Mouse (Mus musculus) liver, postnatal 0 days (tissue): ENCODE measurements at regions not wholly inside any gene's neighbourhood (a gene's known extent, or its start where the extent isn't known, plus 50 kb on each side); places are given as distances from the start of the nearest gene placed in this dataset.
"Not testable (repeated sequence)": the region's sequence is repeated elsewhere in the genome, so short reads cannot be mapped to it uniquely, and the experiment has no call there.

ENCODE experiments used
- ATAC-seq: fragments of 200-750 bp; cut with Nextera tagmentation; 2 replicates; pipeline ENCODE4 v1.8.0; 2017; ENCODE audit warnings: mild to moderate bottlenecking, moderate library complexity
- DNase-seq: peaks from one replicate; pipeline ENCODE4 v3.0.0-alpha.2; 2016
- H3K27ac ChIP-seq: fragments of 300-500 bp; sonication (generic); 2 replicates; pipeline ENCODE4 v1.5.1; 2014; ENCODE audit warnings: antibody characterized with exemption, moderate library complexity, mild to moderate bottlenecking, low read depth
- H3K27me3 ChIP-seq: fragments of 300-500 bp; sonication (generic); 2 replicates; pipeline ENCODE4 v1.6.1; 2014; ENCODE audit warnings: low read length, control low read depth, mixed read lengths; ENCODE audit not compliant: insufficient read depth
- H3K36me3 ChIP-seq: fragments of 300-500 bp; sonication (generic); replicated peaks from 2 replicates; pipeline ENCODE4 v1.6.1; 2014; ENCODE audit warnings: mild to moderate bottlenecking, control low read depth, low read length, moderate library complexity, mixed read lengths; ENCODE audit not compliant: insufficient read depth
- H3K4me1 ChIP-seq: fragments of 300-500 bp; sonication (generic); 2 replicates; pipeline ENCODE4 v1.6.1; 2014; ENCODE audit warnings: antibody characterized with exemption, mild to moderate bottlenecking, control low read depth; ENCODE audit not compliant: insufficient read depth
- H3K4me2 ChIP-seq: fragments of 300-500 bp; sonication (generic); 2 replicates; pipeline ENCODE4 v1.6.1; 2014; ENCODE audit warnings: low read depth, mild to moderate bottlenecking, low read length, moderate library complexity, mixed read lengths
- H3K4me3 ChIP-seq: fragments of 300-500 bp; sonication (generic); 2 replicates; pipeline ENCODE4 v1.5.1; 2014; ENCODE audit warnings: low read depth, low read length
- H3K9ac ChIP-seq: fragments of 300-500 bp; sonication (generic); replicated peaks from 2 replicates; pipeline ENCODE4 v1.6.1; 2014; ENCODE audit warnings: mild to moderate bottlenecking, moderate library complexity
- H3K9me3 ChIP-seq: fragments of 300-500 bp; sonication (generic); 2 replicates; pipeline ENCODE4 v1.6.1; 2016; ENCODE audit warnings: mild to moderate bottlenecking, control low read depth, low read length, mixed read lengths
- CTCF ChIP-seq: sonication (generic); IDR thresholded peaks from 2 replicates; pipeline ENCODE4 v1.5.1; 2016; ENCODE audit warnings: antibody characterized with exemption, low read depth
- EP300 ChIP-seq: IDR thresholded peaks from 2 replicates; pipeline ENCODE4 v1.6.1; 2016; ENCODE audit warnings: antibody characterized with exemption, low read depth, mild to moderate bottlenecking
- WGBS: fragments of 180-500 bp; shearing (Covaris S2); extraction: QIAGEN DNeasy Blood & Tissue Kit; methylation state at CpG from one replicate; pipeline ENCODE4 v1.1.7; 2014; ENCODE audit not compliant: insufficient replicate concordance; 5-methylcytosine and 5-hydroxymethylcytosine counted together

DNA sequence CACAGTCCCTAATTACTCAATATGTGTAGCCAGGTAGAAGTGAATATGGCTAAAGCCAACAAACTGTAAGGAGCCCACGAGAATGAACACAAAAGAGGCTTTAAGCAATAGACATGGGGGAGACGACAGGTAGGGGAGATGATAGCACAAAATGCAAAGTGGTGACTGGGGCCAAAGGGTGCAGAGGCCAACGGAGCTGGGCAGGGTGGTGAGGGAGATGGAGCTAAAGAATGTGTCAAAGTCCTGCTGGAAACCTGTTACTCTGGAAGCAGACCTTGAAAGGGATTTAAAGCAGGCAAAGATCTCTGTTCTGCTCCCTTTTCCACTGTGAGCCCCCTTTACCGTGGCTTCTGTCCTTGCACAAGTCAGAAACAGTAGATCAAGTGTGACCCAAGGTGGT, 152.2 kb upstream of the Ddhd1 start:
- 50% methylated on average over 4 of the region's 4 CpGs for WGBS
- no peak for DNase-seq
- no peak for ATAC-seq
- H3K36me3 ChIP-seq: no peaks in the 10 kb centered on the region
- no peaks in the 10 kb centered on the region for H3K9me3 ChIP-seq
- H3K4me2 ChIP-seq: no peak overlapping the region
- H3K4me1 ChIP-seq: no peaks in the 10 kb centered on the region
- H3K27ac ChIP-seq: no peak overlapping the region
- no peak overlapping the region for H3K9ac ChIP-seq
- no peak overlapping the region for H3K4me3 ChIP-seq
- no peaks in the 10 kb centered on the region for H3K27me3 ChIP-seq
- TF ChIP-seq CTCF (no peak), EP300 (no peak)

DNA sequence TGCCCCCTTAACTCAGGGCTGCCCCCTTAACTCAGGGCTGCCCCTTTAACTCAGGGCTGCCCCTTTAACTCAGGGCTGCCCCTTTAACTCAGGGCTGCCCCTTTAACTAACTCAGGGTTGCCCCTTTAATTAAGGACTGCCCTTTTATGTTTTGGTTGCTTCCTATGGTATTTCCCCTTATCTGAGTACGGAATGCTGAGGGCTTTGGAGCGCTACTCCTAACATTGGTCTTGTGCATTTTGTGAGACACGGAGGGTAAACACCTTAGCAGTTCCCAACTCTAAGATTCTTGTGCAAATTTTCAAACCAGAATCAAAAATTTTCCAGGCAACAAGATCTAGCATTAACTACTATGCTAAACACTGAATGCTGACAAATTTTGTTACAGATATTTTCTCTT, 152.7 kb upstream of the Ddhd1 start:
- ATAC-seq: no peak
- Histone ChIP-seq H3K4me1 (no peaks in the 10 kb centered on the region), H3K9me3 (no peaks in the 10 kb centered on the region)

GRCm38 (mm10) chr14:45815598-45815997, 157.7 kb upstream of the Ddhd1 start:
- ATAC-seq: no peak
- DNase-seq: no peak

More for the DNA sequence above, 152.7 kb upstream of the Ddhd1 start:
- TF ChIP-seq EP300: no peak
- TF ChIP-seq CTCF: no peak
- no peaks in the 10 kb centered on the region for H3K36me3 ChIP-seq
- H3K4me3 ChIP-seq: no peak overlapping the region
- no peak overlapping the region for H3K9ac ChIP-seq
- no peak overlapping the region for H3K4me2 ChIP-seq
- no peak for DNase-seq
- WGBS: 56% methylated on average over 3 of the region's 3 CpGs
- no peak overlapping the region for H3K27ac ChIP-seq
- H3K27me3 ChIP-seq: no peaks in the 10 kb centered on the region

DNA sequence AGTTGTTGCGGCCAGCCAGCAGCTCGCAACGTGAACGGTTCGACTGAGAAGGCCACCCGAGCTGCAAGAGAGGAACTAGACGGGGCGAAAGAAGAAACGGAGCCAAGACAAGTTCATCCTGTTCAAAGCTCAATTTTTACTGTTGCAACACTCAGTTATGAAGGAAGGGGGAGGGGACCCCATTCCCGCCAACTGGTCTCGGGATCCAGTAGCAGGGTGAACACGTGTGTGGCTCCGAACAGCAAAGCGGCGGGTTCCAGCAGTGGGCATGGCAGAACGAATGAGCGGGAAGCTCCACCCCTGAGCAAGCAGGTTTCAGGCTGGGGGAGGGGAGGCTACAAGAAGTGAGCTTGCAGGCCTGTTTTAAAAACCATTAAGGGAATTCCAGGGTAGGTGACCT, 158.7 kb upstream of the Ddhd1 start:
- not testable (repeated sequence) for H3K27me3 ChIP-seq, H3K9me3 ChIP-seq, H3K4me1 ChIP-seq, ATAC-seq, H3K9ac ChIP-seq, H3K4me3 ChIP-seq, H3K4me2 ChIP-seq, H3K36me3 ChIP-seq, DNase-seq, H3K27ac ChIP-seq
- 82% methylated on average over 17 of the region's 17 CpGs for WGBS

More at GRCm38 (mm10) chr14:45815598-45815997, 157.7 kb upstream of the Ddhd1 start:
- Histone ChIP-seq H3K4me1 (no peaks in the 10 kb centered on the region), H3K4me3 (no peak overlapping the region), H3K36me3 (no peaks in the 10 kb centered on the region), H3K4me2 (no peak overlapping the region), H3K9me3 (no peaks in the 10 kb centered on the region), H3K9ac (no peak overlapping the region), H3K27me3 (no peaks in the 10 kb centered on the region), H3K27ac (no peak overlapping the region)
- TF ChIP-seq CTCF: no peak
- TF ChIP-seq EP300: no peak
- 87% methylated on average over 2 of the region's 2 CpGs for WGBS

DNA sequence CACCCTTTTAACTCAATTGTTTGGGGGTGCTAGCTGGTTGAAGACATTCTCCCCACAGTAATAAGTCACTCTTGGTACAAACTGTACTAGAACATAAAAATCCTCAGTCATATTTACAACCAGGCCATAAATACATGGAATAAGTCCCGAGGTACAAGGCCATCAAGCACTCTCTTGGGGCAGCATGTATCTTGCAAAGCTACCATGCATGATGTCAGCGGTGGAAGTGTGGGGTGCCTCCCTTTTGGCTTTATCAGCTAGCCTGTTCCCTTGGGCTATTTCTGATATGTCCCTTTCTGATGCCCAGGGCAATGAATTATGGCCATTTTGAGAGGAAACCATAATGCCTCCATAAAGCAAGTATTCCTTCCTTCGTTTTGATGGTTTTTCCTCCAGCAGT, 159.8 kb upstream of the Ddhd1 start:
- no peak for TF ChIP-seq CTCF
- no peak for TF ChIP-seq EP300
- 64% methylated on average over 3 of the region's 3 CpGs for WGBS
- Histone ChIP-seq H3K27me3 (no peaks in the 10 kb centered on the region), H3K36me3 (no peaks in the 10 kb centered on the region), H3K27ac (no peak overlapping the region), H3K9ac (no peak overlapping the region), H3K9me3 (no peaks in the 10 kb centered on the region), H3K4me2 (no peak overlapping the region), H3K4me3 (no peak overlapping the region), H3K4me1 (no peaks in the 10 kb centered on the region)
- ATAC-seq: no peak
- DNase-seq: no peak

DNA sequence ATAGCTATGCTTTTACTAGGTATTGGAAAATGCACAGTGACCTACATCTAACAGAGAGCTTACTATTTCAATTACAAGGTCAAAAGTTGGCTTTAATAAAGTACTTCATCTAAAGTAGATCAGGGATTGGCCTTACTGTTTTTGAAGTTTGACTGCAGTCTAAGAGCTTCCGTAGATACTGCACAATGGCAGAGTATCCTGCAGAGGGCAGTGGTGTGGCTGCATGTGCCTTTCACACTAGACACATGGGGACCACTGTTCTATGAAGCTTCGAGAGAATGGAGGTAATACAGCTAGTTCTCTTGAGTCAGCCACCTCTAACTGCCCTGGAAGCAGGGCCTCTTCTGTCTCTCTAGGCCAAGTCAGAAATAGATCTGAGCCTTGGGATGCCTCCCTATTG, 166.7 kb upstream of the Ddhd1 start:
- no peak for DNase-seq
- WGBS: 59% methylated on average over 2 of the region's 2 CpGs
- no peaks in the 10 kb centered on the region for H3K27me3 ChIP-seq
- TF ChIP-seq EP300: no peak
- TF ChIP-seq CTCF: no peak
- H3K27ac ChIP-seq: no peak overlapping the region
- H3K4me3 ChIP-seq: no peak overlapping the region
- H3K4me2 ChIP-seq: no peak overlapping the region
- H3K36me3 ChIP-seq: no peaks in the 10 kb centered on the region
- H3K4me1 ChIP-seq: no peaks in the 10 kb centered on the region
- ATAC-seq: no peak
- H3K9ac ChIP-seq: no peak overlapping the region
- H3K9me3 ChIP-seq: no peaks in the 10 kb centered on the region

DNA sequence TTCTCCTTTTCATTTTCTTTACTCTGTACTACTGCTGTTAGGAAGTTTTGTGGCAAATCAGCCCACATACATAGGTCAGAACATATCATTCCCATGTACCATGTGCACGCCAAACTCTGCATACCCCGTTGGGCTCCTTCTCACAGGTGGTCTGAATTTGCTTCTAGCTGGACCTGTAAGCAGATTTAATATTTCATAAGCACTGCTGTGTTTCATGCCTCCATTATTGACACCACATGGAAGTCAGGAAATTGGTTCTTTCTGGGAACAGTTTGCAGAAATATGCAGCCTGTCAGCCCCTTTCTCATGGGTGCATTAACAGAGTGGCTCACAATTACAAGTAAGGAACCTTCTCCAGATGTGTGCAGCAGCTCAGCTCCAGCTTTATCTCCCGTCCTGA, 168.1 kb upstream of the Ddhd1 start:
- no peaks in the 10 kb centered on the region for H3K27me3 ChIP-seq

More for the DNA sequence above, 168.1 kb upstream of the Ddhd1 start:
- Histone ChIP-seq H3K4me3 (no peak overlapping the region), H3K4me1 (no peaks in the 10 kb centered on the region), H3K27ac (no peak overlapping the region), H3K9ac (no peak overlapping the region), H3K36me3 (no peaks in the 10 kb centered on the region), H3K4me2 (no peak overlapping the region), H3K9me3 (no peaks in the 10 kb centered on the region)
- WGBS: 73% methylated on average over 3 of the region's 3 CpGs
- TF ChIP-seq CTCF: no peak
- ATAC-seq: no peak
- no peak for DNase-seq
